Mouse (Mus musculus) MEL (cell line): ENCODE results near the gene Spata25. TPM values are rescaled to one million over a fixed set of nuclear protein-coding genes. Genes with fewer than 3 reads are reported as not detected.

ENCODE experiments used
- DNase-seq: peaks from one replicate; pipeline ENCODE4 v3.0.0; 2011; ENCODE audit warnings: low read depth, low spot score
- H3K27ac ChIP-seq: 2 replicates; pipeline ENCODE4 v1.5.1; 2012; ENCODE audit warnings: low read depth, mild to moderate bottlenecking, control low read depth, low read length, moderate library complexity; ENCODE audit not compliant: control insufficient read depth
- H3K27me3 ChIP-seq, 2 experiments: fragments of 150-350 bp in 1 of 2; sonication (generic) in 1 of 2; 2 replicates each; pipeline ENCODE4 v1.6.1; 2012; ENCODE audit warnings: low read length in 2 of 2, mild to moderate bottlenecking in 2 of 2, improper control_type of control experiment in 1 of 2, moderate library complexity in 1 of 2; ENCODE audit not compliant: insufficient read depth in 2 of 2, control insufficient read depth in 1 of 2
- H3K36me3 ChIP-seq, 2 experiments: 2 replicates each; pipeline ENCODE4 v1.6.1; 2012 to 2014; ENCODE audit warnings: low read length in 2 of 2, improper control_type of control experiment in 1 of 2, inconsistent platforms in 1 of 2, mild to moderate bottlenecking in 1 of 2; ENCODE audit not compliant: insufficient read depth in 2 of 2, control insufficient read depth in 1 of 2
- H3K4me1 ChIP-seq, 2 experiments: fragments of 150-350 bp in 1 of 2; sonication (generic) in 1 of 2; 2 replicates each; pipeline ENCODE4 v1.6.1; 2012; ENCODE audit warnings: low read length in 2 of 2, improper control_type of control experiment in 1 of 2, mild to moderate bottlenecking in 1 of 2; ENCODE audit not compliant: insufficient read depth in 2 of 2, control insufficient read depth in 1 of 2
- H3K4me3 ChIP-seq, 2 experiments: fragments of 150-350 bp in 1 of 2; sonication (generic) in 1 of 2; 2 replicates each; pipeline ENCODE4 v1.5.1; 2012; ENCODE audit warnings: low read depth in 2 of 2, low read length in 2 of 2, mild to moderate bottlenecking in 2 of 2, moderate library complexity in 2 of 2, control low read depth in 1 of 2, improper control_type of control experiment in 1 of 2; ENCODE audit not compliant: control insufficient read depth in 1 of 2, insufficient read depth in 1 of 2
- H3K79me2 ChIP-seq: 2 replicates; pipeline ENCODE4 v1.6.1; 2012; ENCODE audit warnings: mild to moderate bottlenecking, low read length, moderate library complexity; ENCODE audit not compliant: control insufficient read depth, poor library complexity, insufficient read depth
- H3K9ac ChIP-seq: 2 replicates; pipeline ENCODE4 v1.6.1; 2012; ENCODE audit warnings: low read depth, mild to moderate bottlenecking, control low read depth, low read length, moderate library complexity; ENCODE audit not compliant: control insufficient read depth, poor library complexity, severe bottlenecking
- H3K9me3 ChIP-seq: fragments of 150-350 bp; sonication (generic); replicated peaks from 2 replicates; pipeline ENCODE4 v1.6.1; 2012; ENCODE audit warnings: mild to moderate bottlenecking, low read length, improper control_type of control experiment, moderate library complexity; ENCODE audit not compliant: insufficient read depth
- CHD1 ChIP-seq: IDR thresholded peaks from 2 replicates; pipeline ENCODE4 v1.6.1; 2012; ENCODE audit warnings: low read depth, mild to moderate bottlenecking, inconsistent platforms, low read length, improper control_type of control experiment
- CHD2 ChIP-seq: IDR thresholded peaks from 2 replicates; pipeline ENCODE4 v1.6.1; 2011; ENCODE audit warnings: low read length, improper control_type of control experiment
- CTCF ChIP-seq, 3 experiments: IDR thresholded peaks in 2 of 3; conservative IDR thresholded peaks in 1 of 3; 2 replicates each; pipeline ENCODE4 v1.5.1; 2011 to 2012; ENCODE audit warnings: low read length in 3 of 3, low read depth in 2 of 3, mild to moderate bottlenecking in 2 of 3, improper control_type of control experiment in 1 of 3, inconsistent platforms in 1 of 3, mixed read lengths in 1 of 3, moderate library complexity in 1 of 3; ENCODE audit not compliant: control insufficient read depth in 1 of 3, insufficient read depth in 1 of 3, poor library complexity in 1 of 3, severe bottlenecking in 1 of 3
- ELF1 ChIP-seq: IDR thresholded peaks from 2 replicates; pipeline ENCODE4 v1.6.1; 2014; ENCODE audit warnings: low read depth, mild to moderate bottlenecking, inconsistent platforms, low read length, improper control_type of control experiment, moderate library complexity
- JUND ChIP-seq: IDR thresholded peaks from 2 replicates; pipeline ENCODE4 v1.6.1; 2011; ENCODE audit warnings: low read depth, mild to moderate bottlenecking, improper control_type of control experiment, low read length
- MAX ChIP-seq: IDR thresholded peaks from 2 replicates; pipeline ENCODE4 v1.6.1; 2011; ENCODE audit warnings: low read length, improper control_type of control experiment
- MAZ ChIP-seq: IDR thresholded peaks from 2 replicates; pipeline ENCODE4 v1.6.1; 2012; ENCODE audit warnings: low read depth, mild to moderate bottlenecking, inconsistent platforms, low read length, improper control_type of control experiment
- MYB ChIP-seq: IDR thresholded peaks from 2 replicates; pipeline ENCODE4 v1.6.1; 2011; ENCODE audit warnings: mild to moderate bottlenecking, low read depth, low read length, improper control_type of control experiment
- MYC ChIP-seq: IDR thresholded peaks from 2 replicates; pipeline ENCODE4 v1.6.1; 2011; ENCODE audit warnings: low read depth, mild to moderate bottlenecking, low read length, improper control_type of control experiment, moderate library complexity
- NELFE ChIP-seq: IDR thresholded peaks from 2 replicates; pipeline ENCODE4 v1.6.1; 2011; ENCODE audit warnings: low read depth, low read length, improper control_type of control experiment
- NRF1 ChIP-seq: IDR thresholded peaks from 2 replicates; pipeline ENCODE4 v1.6.1; 2014; ENCODE audit warnings: low read depth, mild to moderate bottlenecking, inconsistent platforms, low read length, improper control_type of control experiment, moderate library complexity; ENCODE audit not compliant: poor library complexity, insufficient read depth, severe bottlenecking
- POLR2AphosphoS2 ChIP-seq: IDR thresholded peaks from 2 replicates; pipeline ENCODE4 v1.6.1; 2011; ENCODE audit warnings: low read length, improper control_type of control experiment
- RAD21 ChIP-seq: IDR thresholded peaks from 2 replicates; pipeline ENCODE4 v1.6.1; 2011; ENCODE audit warnings: mild to moderate bottlenecking, low read depth, low read length, improper control_type of control experiment
- RCOR1 ChIP-seq: IDR thresholded peaks from 2 replicates; pipeline ENCODE4 v1.6.1; 2012; ENCODE audit warnings: low read depth, mild to moderate bottlenecking, inconsistent platforms, low read length, improper control_type of control experiment
- SIN3A ChIP-seq: IDR thresholded peaks from 2 replicates; pipeline ENCODE4 v1.6.1; 2012; ENCODE audit warnings: low read length, improper control_type of control experiment, inconsistent platforms
- SMC3 ChIP-seq: IDR thresholded peaks from 2 replicates; pipeline ENCODE4 v1.6.1; 2011; ENCODE audit warnings: low read depth, low read length, improper control_type of control experiment
- TCF12 ChIP-seq: IDR thresholded peaks from 2 replicates; pipeline ENCODE4 v1.6.1; 2014; ENCODE audit warnings: low read depth, mild to moderate bottlenecking, inconsistent platforms, low read length, improper control_type of control experiment, moderate library complexity
- UBTF ChIP-seq: IDR thresholded peaks from 2 replicates; pipeline ENCODE4 v1.6.1; 2012; ENCODE audit warnings: low read depth, mild to moderate bottlenecking, inconsistent platforms, low read length, improper control_type of control experiment, moderate library complexity, borderline replicate concordance; ENCODE audit not compliant: insufficient read depth
- USF1 ChIP-seq: IDR thresholded peaks from 2 replicates; pipeline ENCODE4 v1.6.1; 2014; ENCODE audit warnings: low read depth, mild to moderate bottlenecking, inconsistent platforms, low read length, improper control_type of control experiment, moderate library complexity
- ZC3H11A ChIP-seq: IDR thresholded peaks from 2 replicates; pipeline ENCODE4 v1.6.1; 2012; ENCODE audit warnings: low read depth, mild to moderate bottlenecking, inconsistent platforms, low read length, improper control_type of control experiment
- ZKSCAN1 ChIP-seq: IDR thresholded peaks from 2 replicates; pipeline ENCODE4 v1.6.1; 2012; ENCODE audit warnings: low read depth, mild to moderate bottlenecking, inconsistent platforms, low read length, improper control_type of control experiment, moderate library complexity
- ZMIZ1 ChIP-seq: IDR thresholded peaks from 2 replicates; pipeline ENCODE4 v1.6.1; 2012; ENCODE audit warnings: low read depth, mild to moderate bottlenecking, inconsistent platforms, low read length, improper control_type of control experiment, moderate library complexity
- polyA plus RNA-seq, 2 experiments: library from polyadenylated mRNA; stranded (reverse) in 1 of 2; unstranded in 1 of 2; fragments of >175 nt in 1 of 2; fragments of >200 nt in 1 of 2; gene quantifications; 2 replicates each; pipeline versions ENCODE4 v1.2.1 to v1.2.4; 2012; ENCODE audit warnings: low replicate concordance in 2 of 2, low read depth in 1 of 2; ENCODE audit not compliant: insufficient read length in 2 of 2, insufficient read depth in 1 of 2, missing spikeins in 1 of 2
- total RNA-seq: library from RNA; depleted of rRNA; stranded (reverse); fragments of 300-350 nt; gene quantifications from 2 replicates; pipeline ENCODE4 v1.2.3, GENCODE M21; 2012

The Spata25 gene
- total and polyA plus RNA-seq, 3 experiments: 0.13 to 0.50 TPM; not detected in 1

GRCm38 (mm10) chr2:164793236-164793635 lies 35.1 kb downstream of the Spata25 start:
- DNase-seq: peak; percentile 78
- no peak overlapping the region for H3K27ac ChIP-seq

GRCm38 (mm10) chr2:164792400-164793190 lies 35.7 kb downstream of the Spata25 start:
- TF ChIP-seq SIN3A (no peak), ZMIZ1 (no peak), USF1 (no peak), ZKSCAN1 (no peak), MYC (no peak), RCOR1 (no peak)
- TF ChIP-seq, all 39 proteins: peak for 0
- Histone ChIP-seq H3K9ac (no peak overlapping the region), H3K27me3 (no peaks in the 10 kb centered on the region), H3K79me2 (no peaks in the 10 kb centered on the region), H3K4me1 (peaks cover 0 to 4% of the 10 kb centered on the region in 2 experiments; a peak in 1 of 4 replicates), H3K27ac (no peak overlapping the region), H3K9me3 (no peaks in the 10 kb centered on the region), H3K4me3 (no peak overlapping the region), H3K36me3 (peaks cover 0 to 5% of the 10 kb centered on the region in 2 experiments; a peak in 2 of 4 replicates)
- no peak for DNase-seq

More at GRCm38 (mm10) chr2:164793236-164793635, 35.1 kb downstream of the Spata25 start:
- H3K9ac ChIP-seq: no peak overlapping the region
- peaks cover 0 to 5% of the 10 kb centered on the region in 2 experiments; a peak in 2 of 4 replicates for H3K36me3 ChIP-seq
- H3K9me3 ChIP-seq: no peaks in the 10 kb centered on the region
- H3K79me2 ChIP-seq: no peaks in the 10 kb centered on the region
- peaks cover 0 to 4% of the 10 kb centered on the region in 2 experiments; a peak in 1 of 4 replicates for H3K4me1 ChIP-seq
- H3K4me3 ChIP-seq: no peak overlapping the region
- peak; percentile 52 for TF ChIP-seq SMC3
- TF ChIP-seq POLR2AphosphoS2: no peak
- no peak for TF ChIP-seq ELF1
- 0 out of 2 replicates have a peak, but pooled peaks have one; percentile 34 for TF ChIP-seq SIN3A
- no peak for TF ChIP-seq UBTF
- TF ChIP-seq CHD2: no peak
- TF ChIP-seq NELFE: no peak
- TF ChIP-seq CTCF (IDR thresholded peaks at IDR 0.05 in 2 of 3, conservative IDR thresholded peaks at IDR 0.05 in 1 of 3; ENCODE audit: control insufficient read depth in 1 of 3, insufficient read depth in 1 of 3, low read depth in 2 of 3, low read length in 3 of 3, poor library complexity in 1 of 3, severe bottlenecking in 1 of 3): peak; percentile 61 to 93 (median 77)
- TF ChIP-seq MAX: 0 out of 2 replicates have a peak, but pooled peaks have one; percentile 23
- no peak for TF ChIP-seq MYB
- 0 out of 2 replicates have a peak, but pooled peaks have one; percentile 37 for TF ChIP-seq MAZ
- no peak for TF ChIP-seq CHD1
- no peak for TF ChIP-seq TCF12
- no peak for TF ChIP-seq JUND
- no peak for TF ChIP-seq MYC
- TF ChIP-seq RAD21: peak; percentile 13
- 0 out of 2 replicates have a peak, but pooled peaks have one; percentile 20 for TF ChIP-seq ZKSCAN1
- TF ChIP-seq ZMIZ1: 0 out of 2 replicates have a peak, but pooled peaks have one; percentile 28
- TF ChIP-seq NRF1: no peak
- TF ChIP-seq ZC3H11A: peak; percentile 18; the same call in 1 of the 2 replicates
- H3K27me3 ChIP-seq: no peaks in the 10 kb centered on the region
